Mouse (Mus musculus) liver, embryonic 15.5 days (tissue): ENCODE data around the gene Smim20. TPM values are rescaled to one million over a fixed set of nuclear protein-coding genes. Genes with fewer than 3 reads are reported as not detected.

Experiments used
- ATAC-seq: fragments of 200-750 bp; cut with Nextera tagmentation; 2 replicates; pipeline ENCODE4 v1.8.0; 2017; ENCODE audit warnings: moderate number of reproducible peaks, mild to moderate bottlenecking, moderate library complexity; ENCODE audit not compliant: insufficient read depth
- H3K27ac ChIP-seq: fragments of 300-500 bp; sonication (generic); replicated peaks from 2 replicates; pipeline ENCODE4 v1.5.1; 2015; ENCODE audit warnings: mild to moderate bottlenecking, inconsistent platforms
- H3K27me3 ChIP-seq: fragments of 300-500 bp; sonication (generic); 2 replicates; pipeline ENCODE4 v1.6.1; 2015; ENCODE audit warnings: mild to moderate bottlenecking, inconsistent platforms
- H3K36me3 ChIP-seq: fragments of 300-500 bp; sonication (generic); replicated peaks from 2 replicates; pipeline ENCODE4 v1.6.1; 2015; ENCODE audit warnings: moderate library complexity, mild to moderate bottlenecking, inconsistent platforms
- H3K4me1 ChIP-seq: fragments of 300-500 bp; sonication (generic); replicated peaks from 2 replicates; pipeline ENCODE4 v1.6.1; 2015; ENCODE audit warnings: inconsistent platforms
- H3K4me2 ChIP-seq: fragments of 300-500 bp; sonication (generic); 2 replicates; pipeline ENCODE4 v1.6.1; 2015; ENCODE audit warnings: moderate library complexity, mild to moderate bottlenecking, inconsistent platforms
- H3K4me3 ChIP-seq: fragments of 300-500 bp; sonication (generic); replicated peaks from 2 replicates; pipeline ENCODE4 v1.5.1; 2015; ENCODE audit warnings: mild to moderate bottlenecking, inconsistent platforms
- H3K9ac ChIP-seq: fragments of 300-500 bp; sonication (generic); 2 replicates; pipeline ENCODE4 v1.6.1; 2015; ENCODE audit warnings: moderate library complexity, mild to moderate bottlenecking, inconsistent platforms
- H3K9me3 ChIP-seq: fragments of 300-500 bp; sonication (generic); replicated peaks from 2 replicates; pipeline ENCODE4 v1.6.1; 2016; ENCODE audit warnings: inconsistent platforms
- WGBS: fragments of 180-500 bp; shearing (Covaris S2); methylation state at CpG from one replicate; pipeline ENCODE4 v1.1.7; 2015; ENCODE audit warnings: mixed read lengths; ENCODE audit not compliant: insufficient replicate concordance; 5-methylcytosine and 5-hydroxymethylcytosine counted together
- polyA plus RNA-seq: library from polyadenylated mRNA; unstranded; fragments of >200 nt; fragmentation: Nextera tagmentation; extraction: Ambion mirVana; gene quantifications from 2 replicates; pipeline ENCODE4 v1.2.1, GENCODE M21; 2015

The Smim20 gene
- polyA plus RNA-seq, 1 experiment from 2014 or later, result 28.5 TPM

GRCm38 (mm10) chr5:53307437-53307836 is 40.6 kb downstream of the Smim20 start:
- H3K4me3 ChIP-seq, result no peak overlapping the region
- no peak for ATAC-seq
- H3K9ac ChIP-seq, result no peak overlapping the region
- no peaks in the 10 kb centered on the region for H3K9me3 ChIP-seq
- H3K36me3 ChIP-seq, result no peaks in the 10 kb centered on the region
- H3K27me3 ChIP-seq, result no peaks in the 10 kb centered on the region
- no peak overlapping the region for H3K4me2 ChIP-seq
- 71% methylated on average over 5 of the region's 5 CpGs for WGBS
- no peak overlapping the region for H3K27ac ChIP-seq
- no peaks in the 10 kb centered on the region for H3K4me1 ChIP-seq

DNA sequence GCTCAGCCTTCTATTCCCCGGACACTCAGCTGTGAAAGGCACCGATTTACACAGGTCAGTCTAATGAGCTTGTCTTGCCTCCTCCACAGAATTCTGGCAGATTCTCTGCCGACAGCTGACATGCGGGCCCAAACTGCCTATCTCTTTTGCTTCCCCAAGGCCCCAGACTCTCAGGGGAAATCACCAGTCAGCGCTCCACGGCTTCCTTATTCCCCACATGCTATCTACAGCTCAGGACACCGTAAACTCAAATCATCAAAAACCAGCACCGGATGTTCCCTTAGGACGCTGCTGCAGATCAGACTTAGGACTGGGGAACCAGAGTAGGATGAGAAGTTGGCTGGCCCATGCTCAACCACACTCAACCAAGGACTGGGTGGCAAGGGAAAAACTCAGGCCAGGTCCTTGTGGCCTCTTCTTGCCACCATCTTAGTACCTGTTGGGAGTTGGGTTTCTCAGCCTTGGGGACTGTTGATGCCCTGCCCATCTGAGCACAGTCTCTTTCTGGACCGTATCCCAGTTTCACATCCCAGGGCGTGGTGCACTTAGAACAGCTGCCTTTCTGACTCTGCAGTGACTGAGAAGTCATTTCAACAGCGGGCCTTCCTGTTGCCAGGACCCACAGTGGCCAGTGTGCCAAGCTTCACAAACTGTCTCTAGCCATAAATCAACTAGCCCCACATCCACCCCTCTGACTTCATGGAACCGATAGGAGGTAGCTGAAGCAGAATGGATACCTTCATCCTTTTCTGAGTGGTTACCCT is 47.7 kb downstream of the Smim20 start:
- Histone ChIP-seq H3K9me3 (no peaks in the 10 kb centered on the region), H3K4me2 (no peak overlapping the region), H3K27ac (no peak overlapping the region), H3K4me3 (no peak overlapping the region), H3K9ac (no peak overlapping the region), H3K36me3 (no peaks in the 10 kb centered on the region), H3K4me1 (no peaks in the 10 kb centered on the region), H3K27me3 (no peaks in the 10 kb centered on the region)
- ATAC-seq, result no peak
- WGBS, result 71% methylated on average over 13 of the region's 13 CpGs

DNA sequence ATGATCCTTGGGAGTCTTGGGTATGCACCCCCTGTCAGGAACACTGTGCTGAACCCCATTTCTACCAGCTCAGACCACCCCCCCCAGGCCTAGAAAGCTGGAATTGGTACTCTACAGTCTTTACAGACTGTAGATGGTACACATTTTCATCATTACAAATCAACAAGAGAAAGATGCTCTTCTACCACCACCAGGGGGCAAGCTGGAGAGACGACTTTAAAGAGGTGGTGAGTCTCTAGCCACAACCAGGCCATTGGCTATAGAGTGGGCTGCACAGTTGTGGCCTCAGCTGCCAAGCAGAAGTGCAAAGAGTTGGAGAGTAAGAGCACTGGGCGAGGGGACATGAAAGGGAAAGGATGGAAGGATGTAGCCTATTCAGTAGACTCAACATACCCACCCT is 48.9 kb downstream of the Smim20 start:
- no peaks in the 10 kb centered on the region for H3K36me3 ChIP-seq
- no peaks in the 10 kb centered on the region for H3K9me3 ChIP-seq
- H3K4me2 ChIP-seq, result no peak overlapping the region
- no peaks in the 10 kb centered on the region for H3K4me1 ChIP-seq
- H3K4me3 ChIP-seq, result no peak overlapping the region
- WGBS, result 47% methylated on average over 2 of the region's 2 CpGs
- H3K9ac ChIP-seq, result no peak overlapping the region
- no peak for ATAC-seq
- no peak overlapping the region for H3K27ac ChIP-seq
- no peaks in the 10 kb centered on the region for H3K27me3 ChIP-seq

DNA sequence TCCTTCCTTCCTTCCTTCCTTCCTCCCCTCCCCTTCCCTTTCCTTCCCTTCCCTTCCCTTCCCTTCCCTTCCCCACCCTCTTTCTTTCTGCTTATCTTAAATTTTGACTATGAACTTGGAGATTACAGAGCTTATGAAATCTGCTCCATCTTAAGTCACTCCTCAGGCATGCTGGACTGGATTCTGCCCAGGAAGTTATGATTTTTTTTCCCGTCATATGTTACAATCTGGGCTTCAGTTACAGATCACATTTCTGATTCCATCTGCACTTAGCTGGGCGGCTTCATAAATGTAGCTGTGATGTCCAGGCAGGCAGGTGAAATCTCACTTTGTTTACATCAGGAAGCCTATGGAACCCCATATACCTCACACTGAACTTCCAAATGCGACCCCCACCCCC is 50.5 kb downstream of the Smim20 start:
- no peak overlapping the region for H3K27ac ChIP-seq
- H3K9me3 ChIP-seq, result no peaks in the 10 kb centered on the region
- no peak for ATAC-seq
- H3K4me2 ChIP-seq, result no peak overlapping the region
- H3K4me1 ChIP-seq, result no peaks in the 10 kb centered on the region
- H3K9ac ChIP-seq, result no peak overlapping the region
- no peaks in the 10 kb centered on the region for H3K36me3 ChIP-seq
- no peak overlapping the region for H3K4me3 ChIP-seq
- H3K27me3 ChIP-seq, result no peaks in the 10 kb centered on the region
- WGBS, result 51% methylated on average over 3 of the region's 3 CpGs

DNA sequence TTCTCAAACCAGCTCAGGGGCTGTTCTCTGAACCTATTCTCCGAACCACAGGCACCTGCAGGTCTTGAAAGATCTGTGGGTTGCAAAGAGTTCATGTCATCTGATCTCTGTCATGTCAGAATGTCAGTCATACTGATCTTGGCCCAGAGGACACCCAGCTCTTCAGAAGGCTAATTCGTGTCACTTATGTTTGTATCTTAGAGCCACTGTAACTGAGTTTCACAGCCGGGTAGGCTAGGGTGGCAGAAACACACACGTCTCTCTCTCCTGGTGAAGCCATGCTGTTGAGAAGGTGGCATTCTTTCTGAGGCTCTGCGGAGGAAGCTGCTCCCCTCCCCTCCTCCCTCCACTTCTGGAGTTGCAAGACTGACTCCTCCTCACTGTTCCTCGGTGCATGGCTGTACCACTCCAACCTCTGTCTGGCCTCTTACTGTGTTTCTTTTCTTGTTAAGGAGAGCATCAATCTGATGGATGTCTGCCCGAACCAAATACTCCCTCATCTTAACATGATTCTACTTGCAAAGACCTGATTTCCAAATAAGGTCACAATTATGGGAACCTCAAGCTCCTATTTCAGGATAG is 51.1 kb downstream of the Smim20 start:
- 55% methylated on average over 7 of the region's 7 CpGs for WGBS
- H3K27me3 ChIP-seq, result no peaks in the 10 kb centered on the region
- ATAC-seq, result no peak

GRCm38 (mm10) chr5:53320331-53320730 is 53.4 kb downstream of the Smim20 start:
- Histone ChIP-seq H3K27ac (no peak overlapping the region), H3K4me1 (no peaks in the 10 kb centered on the region), H3K9ac (no peak overlapping the region), H3K9me3 (no peaks in the 10 kb centered on the region), H3K4me2 (no peak overlapping the region), H3K27me3 (no peaks in the 10 kb centered on the region), H3K4me3 (no peak overlapping the region), H3K36me3 (no peaks in the 10 kb centered on the region)
- ATAC-seq, result no peak
- WGBS, result 62% methylated on average over 3 of the region's 3 CpGs

More for the DNA sequence above, 51.1 kb downstream of the Smim20 start:
- no peaks in the 10 kb centered on the region for H3K9me3 ChIP-seq
- no peaks in the 10 kb centered on the region for H3K36me3 ChIP-seq
- H3K4me1 ChIP-seq, result no peaks in the 10 kb centered on the region
- no peak overlapping the region for H3K4me3 ChIP-seq
- H3K4me2 ChIP-seq, result no peak overlapping the region
- H3K27ac ChIP-seq, result no peak overlapping the region
- H3K9ac ChIP-seq, result no peak overlapping the region

GRCm38 (mm10) chr5:53321901-53322300 is 55.0 kb downstream of the Smim20 start:
- Histone ChIP-seq H3K27ac (no peak overlapping the region), H3K36me3 (no peaks in the 10 kb centered on the region), H3K27me3 (no peaks in the 10 kb centered on the region), H3K9me3 (no peaks in the 10 kb centered on the region), H3K4me3 (no peak overlapping the region), H3K4me1 (no peaks in the 10 kb centered on the region), H3K4me2 (no peak overlapping the region), H3K9ac (no peak overlapping the region)
- ATAC-seq, result no peak
- 71% methylated on average over 9 of the region's 9 CpGs for WGBS

DNA sequence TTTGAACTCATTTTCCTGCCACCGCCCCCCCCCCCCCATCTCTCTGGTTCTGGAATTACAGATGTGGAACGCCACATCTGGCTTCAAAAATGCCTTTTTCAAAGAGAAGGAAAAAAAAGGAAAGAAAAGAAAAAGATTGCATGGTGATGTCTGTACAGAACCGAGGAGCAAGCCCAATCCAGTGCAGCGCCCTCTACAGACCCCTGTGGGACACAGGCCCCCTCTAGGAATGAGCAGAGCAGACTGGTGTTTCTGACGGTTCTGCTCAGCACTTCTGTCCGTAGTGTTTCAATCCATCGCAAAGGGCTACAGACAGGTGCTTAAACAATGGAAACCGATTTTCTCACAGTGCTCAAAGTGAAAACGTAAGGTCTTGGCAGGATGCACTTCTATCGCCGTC is 55.6 kb downstream of the Smim20 start:
- ATAC-seq, result no peak
- Histone ChIP-seq H3K4me3 (no peak overlapping the region), H3K27me3 (no peaks in the 10 kb centered on the region), H3K9ac (no peak overlapping the region), H3K27ac (no peak overlapping the region), H3K36me3 (no peaks in the 10 kb centered on the region), H3K9me3 (no peaks in the 10 kb centered on the region), H3K4me1 (no peaks in the 10 kb centered on the region), H3K4me2 (no peak overlapping the region)
- WGBS, result 65% methylated on average over 11 of the region's 11 CpGs

GRCm38 (mm10) chr5:53323121-53323520 is 56.2 kb downstream of the Smim20 start:
- H3K9me3 ChIP-seq, result no peaks in the 10 kb centered on the region
- ATAC-seq, result no peak
- 32% methylated on average over 7 of the region's 7 CpGs for WGBS

DNA sequence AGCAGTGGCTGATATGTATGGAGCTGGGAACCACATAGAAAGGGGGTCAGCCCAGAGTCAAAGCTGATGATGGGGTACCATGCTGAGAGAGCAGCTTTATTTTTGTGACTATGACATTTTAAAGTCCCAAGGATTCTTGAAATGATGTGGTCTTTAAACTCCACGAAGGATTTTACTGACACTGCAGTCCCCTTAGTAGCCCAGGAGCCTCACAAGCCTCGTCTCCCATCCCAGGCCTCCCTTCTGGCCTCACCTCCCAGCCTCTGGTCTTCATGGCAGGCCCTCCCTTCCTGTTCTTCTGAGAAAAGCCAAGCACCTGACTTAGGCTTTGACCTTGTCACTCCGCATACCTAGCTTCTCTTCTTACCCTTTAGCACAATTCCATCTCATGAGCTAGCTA is 57.4 kb downstream of the Smim20 start:
- no peak for ATAC-seq
- Histone ChIP-seq H3K36me3 (no peaks in the 10 kb centered on the region), H3K9ac (no peak overlapping the region), H3K9me3 (no peaks in the 10 kb centered on the region), H3K4me1 (no peaks in the 10 kb centered on the region), H3K4me3 (no peak overlapping the region), H3K27ac (no peak overlapping the region), H3K4me2 (no peak overlapping the region), H3K27me3 (no peaks in the 10 kb centered on the region)
- WGBS, result 43% methylated on average over 3 of the region's 3 CpGs

More at GRCm38 (mm10) chr5:53323121-53323520, 56.2 kb downstream of the Smim20 start:
- no peaks in the 10 kb centered on the region for H3K4me1 ChIP-seq
- no peak overlapping the region for H3K9ac ChIP-seq
- H3K4me2 ChIP-seq, result no peak overlapping the region
- H3K27ac ChIP-seq, result no peak overlapping the region
- no peaks in the 10 kb centered on the region for H3K36me3 ChIP-seq
- no peak overlapping the region for H3K4me3 ChIP-seq
- H3K27me3 ChIP-seq, result no peaks in the 10 kb centered on the region

- H3K27ac ChIP-seq, result no peak overlapping the region
- no peaks in the 10 kb centered on the region for H3K4me1 ChIP-seq
- no peak overlapping the region for H3K4me2 ChIP-seq
- H3K27me3 ChIP-seq, result no peaks in the 10 kb centered on the region
- 59% methylated on average over 6 of the region's 6 CpGs for WGBS
- no peak overlapping the region for H3K9ac ChIP-seq
- no peak for ATAC-seq
- H3K36me3 ChIP-seq, result no peaks in the 10 kb centered on the region
- no peak overlapping the region for H3K4me3 ChIP-seq
- H3K9me3 ChIP-seq, result no peaks in the 10 kb centered on the region
These were observed 57.9 kb downstream of the Smim20 start for GRCm38 (mm10) chr5:53324791-53325190.

GRCm38 (mm10) chr5:53326023-53326422 is 59.1 kb downstream of the Smim20 start:
- Histone ChIP-seq H3K9ac (no peak overlapping the region), H3K27me3 (no peaks in the 10 kb centered on the region), H3K27ac (no peak overlapping the region), H3K36me3 (no peaks in the 10 kb centered on the region), H3K4me2 (no peak overlapping the region), H3K9me3 (no peaks in the 10 kb centered on the region), H3K4me3 (no peak overlapping the region), H3K4me1 (no peaks in the 10 kb centered on the region)
- ATAC-seq, result no peak
- 3% methylated on average over 8 of the region's 8 CpGs for WGBS
